Mouse (Mus musculus): ENCODE data around the gene Arnt.

- TF ChIP-seq CTCF (IDR thresholded peaks at IDR 0.05; ENCODE audit: low read depth, low read length) (no peak), POLR2A (IDR thresholded peaks at IDR 0.05; ENCODE audit: borderline replicate concordance, low read depth, low read length) (no peak)
These were observed 11.1 kb downstream of the Arnt start for GRCm38 (mm10) chr3:95445311-95445710.

Measured in bone marrow macrophage, adult 2 months (primary cell).